Mouse (Mus musculus) E14TG2a.4 (cell line): ENCODE results near the gene Pdcd7.

Experiments
- CTCF ChIP-seq: conservative IDR thresholded peaks from 2 replicates; pipeline ENCODE4 v1.5.1; 2014; ENCODE audit warnings: low read length
- POU5F1 ChIP-seq: IDR thresholded peaks from 2 replicates; pipeline ENCODE4 v1.6.1; 2014; ENCODE audit warnings: low read length, borderline replicate concordance

- TF ChIP-seq CTCF: no peak
- no peak for TF ChIP-seq POU5F1
Observed at GRCm38 (mm10) chr9:65393606-65394005, 47.7 kb downstream of the Pdcd7 start.
